ENCODE assay signal across 9 mouse cellular contexts in the genomic region with DNA sequence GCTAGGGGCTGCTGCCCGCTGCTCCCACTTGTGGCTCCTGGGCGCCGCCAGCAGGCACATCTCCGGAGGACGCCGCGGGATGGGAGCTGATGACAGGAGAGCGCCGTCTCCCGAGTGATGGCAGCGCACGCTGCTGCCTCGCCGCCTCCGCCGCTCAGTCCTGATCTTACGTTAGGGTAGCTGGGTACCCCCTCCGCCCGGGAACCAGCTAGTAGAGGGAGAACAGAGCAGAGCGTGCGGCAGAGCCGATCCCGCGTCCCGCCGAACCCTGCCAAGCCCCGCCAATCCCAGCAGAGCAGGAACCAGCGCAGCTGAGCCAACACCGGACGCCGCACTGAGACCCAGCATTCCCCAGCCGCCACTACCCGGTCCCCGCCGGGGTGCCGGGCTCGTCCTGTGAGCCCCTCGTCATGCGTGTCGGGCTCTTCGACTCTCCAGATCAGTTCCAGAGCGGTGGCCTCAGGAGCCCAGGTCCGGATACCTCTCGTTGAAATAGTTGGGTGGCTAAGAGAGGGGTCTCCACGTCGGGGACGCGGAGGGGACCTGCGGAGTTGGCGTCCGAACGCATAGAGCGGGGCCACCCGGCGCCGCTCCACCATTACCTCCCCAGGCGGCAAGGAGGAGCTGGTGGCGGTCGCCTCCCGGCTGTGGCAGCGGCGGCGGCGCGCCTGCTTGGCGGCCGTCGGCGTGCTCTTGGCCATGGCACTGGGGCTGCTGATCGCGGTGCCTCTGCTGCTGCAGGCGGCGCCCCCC. TPM values are rescaled to one million over a fixed set of nuclear protein-coding genes. Genes with fewer than 3 reads are reported as not detected.
A peak's percentile ranks its signal among the peaks of the same experiment; 100 is the strongest.
DNase-seq lines count a peak whose midpoint lies in the region; ATAC-seq and TF ChIP-seq lines count a peak whose summit lies in the region.
"Had no signal": no experiment of that assay in that cellular context is flagged by ENCODE, and none has a peak within 500 bp of the region (broad histone marks: within the 10 kb centered on the region; RNA-seq: fewer than 3 reads in every experiment).

A gene (plus strand): TSS at position 164 of the 753 bp plus-strand sequence.

- no peaks in the 10 kb centered on the region for H3K36me3 ChIP-seq in heart, embryonic 14.5 days (ENCODE audit: control insufficient read depth, insufficient read depth, low read length)
- no peaks in the 10 kb centered on the region for H3K36me3 ChIP-seq in forebrain, postnatal 0 days (ENCODE audit: insufficient read depth)
- no peaks in the 10 kb centered on the region for H3K36me3 ChIP-seq in neural tube, embryonic 15.5 days

- H3K4me2 ChIP-seq in heart, embryonic 14.5 days (ENCODE audit: low read length) = peak within 1 kb of the TSS; percentile 68
- peak within 1 kb of the TSS; percentile 63 for H3K4me2 ChIP-seq in forebrain, postnatal 0 days (ENCODE audit: low read depth)
- peak within 1 kb of the TSS; percentile 65 for H3K4me2 ChIP-seq in neural tube, embryonic 15.5 days

- H3K27me3 ChIP-seq in heart, embryonic 14.5 days (ENCODE audit: control insufficient read depth, insufficient read depth, low read length) = peaks cover 91% of the 10 kb centered on the region
- H3K27me3 ChIP-seq in forebrain, postnatal 0 days (ENCODE audit: insufficient read depth, low read length) = peaks cover 71% of the 10 kb centered on the region
- peaks cover 94% of the 10 kb centered on the region for H3K27me3 ChIP-seq in neural tube, embryonic 15.5 days (replicated peaks)

- under 1% methylated on average over 68 of the region's 73 CpGs for WGBS in heart, embryonic 14.5 days
- WGBS in forebrain, postnatal 0 days = 1% methylated on average over 71 of the region's 73 CpGs
- under 1% methylated on average over 69 of the region's 73 CpGs for WGBS in neural tube, embryonic 15.5 days

- peak; percentile 49 for TF ChIP-seq CTCF in forebrain, postnatal 0 days (IDR thresholded peaks at IDR 0.05; ENCODE audit: low read depth)

- H3K9me3 ChIP-seq in heart, embryonic 14.5 days (ENCODE audit: control insufficient read depth, low read length) = no peaks in the 10 kb centered on the region
- H3K9me3 ChIP-seq in forebrain, postnatal 0 days (ENCODE audit: low read length) = no peaks in the 10 kb centered on the region
- H3K9me3 ChIP-seq in neural tube, embryonic 15.5 days (replicated peaks) = no peaks in the 10 kb centered on the region

- no peak for DNase-seq in heart, postnatal 25 days (ENCODE audit: low spot score)
- peak; percentile 79 for DNase-seq in ZHBTc4 (ENCODE audit: low read depth, low spot score)
- peak; percentile 69 for DNase-seq in forebrain, postnatal 0 days
- peak; percentile 56 to 58 for DNase-seq in left cerebral cortex, postnatal 14 days (ENCODE audit: low spot score in 2 of 2)
- no peak for DNase-seq in MN1 (ENCODE audit: low spot score)
- no peak for DNase-seq in lung, postnatal 10 days

- peak; percentile 26; the same call in 1 of the 2 replicates for ATAC-seq in heart, embryonic 14.5 days (ENCODE audit: insufficient number of reproducible peaks, insufficient read depth, low FRiP score, low read depth)
- peak; percentile 84 for ATAC-seq in forebrain, postnatal 0 days
- ATAC-seq in neural tube, embryonic 15.5 days (ENCODE audit: low FRiP score) = peak; percentile 67

- H3K27ac ChIP-seq in heart, embryonic 14.5 days (replicated peaks in 1 of 2; ENCODE audit: control insufficient read depth in 1 of 2, insufficient read depth in 1 of 2, low read depth in 2 of 2, low read length in 2 of 2) = no peak within 1 kb of the TSS
- no peak within 1 kb of the TSS for H3K27ac ChIP-seq in forebrain, postnatal 0 days (ENCODE audit: low read depth, low read length)
- no peak within 1 kb of the TSS for H3K27ac ChIP-seq in neural tube, embryonic 15.5 days (replicated peaks)

- no peak within 1 kb of the TSS for H3K9ac ChIP-seq in heart, embryonic 14.5 days (ENCODE audit: low read length)
- H3K9ac ChIP-seq in forebrain, postnatal 0 days = peak within 1 kb of the TSS; percentile 41; the same call in 1 of the 2 replicates
- H3K9ac ChIP-seq in neural tube, embryonic 15.5 days (replicated peaks) = 0 out of 2 replicates have a peak within 1 kb of the TSS, but pooled peaks have one; percentile 17

- intact Hi-C loops in heart, postnatal 25 days (cut with DNase I) = no loop called here
- intact Hi-C loops in left cerebral cortex, postnatal 14 days (cut with DNase I) = no loop called here

- H3K4me3 ChIP-seq in heart, embryonic 14.5 days (ENCODE audit: control insufficient read depth in 1 of 2, insufficient read depth in 1 of 2, low read depth in 1 of 2, low read length in 2 of 2) = peak within 1 kb of the TSS; percentile 28 to 39
- H3K4me3 ChIP-seq in forebrain, postnatal 0 days (ENCODE audit: low read depth, low read length) = peak within 1 kb of the TSS; percentile 40
- H3K4me3 ChIP-seq in neural tube, embryonic 15.5 days (replicated peaks) = peak within 1 kb of the TSS; percentile 36

- H3K4me1 ChIP-seq in heart, embryonic 14.5 days (ENCODE audit: control insufficient read depth in 2 of 2, insufficient read depth in 2 of 2, low read length in 2 of 2) = peaks cover 0 to 9% of the 10 kb centered on the region in 2 experiments; a peak in 2 of 4 replicates
- peaks cover 7% of the 10 kb centered on the region; the same call in 1 of the 2 replicates for H3K4me1 ChIP-seq in forebrain, postnatal 0 days (ENCODE audit: insufficient read depth)
- peaks cover 29% of the 10 kb centered on the region for H3K4me1 ChIP-seq in neural tube, embryonic 15.5 days

RNA-seq across cellular contexts. Expression of the gene that starts here (rescaled TPM):
- not detected in 2 replicates for polyA plus RNA-seq in heart, embryonic 14.5 days (2014; fragmentation: Nextera tagmentation; extraction: Ambion mirVana)
- not detected for total RNA-seq in heart, postnatal 25 days (2021)
- total RNA-seq in forebrain, postnatal 0 days (2014; rRNA removed) = 3.0 and 3.5 TPM in 2 replicates
- 1.5 and 3.0 TPM in 2 replicates for polyA plus RNA-seq in forebrain, postnatal 0 days (2015; fragmentation: Nextera tagmentation; extraction: Ambion mirVana)
- total RNA-seq in left cerebral cortex, postnatal 14 days (2021) = 1 to 10 TPM; 1.8 to 6.9 TPM
- polyA plus RNA-seq in neural tube, embryonic 15.5 days (2015; fragmentation: Nextera tagmentation; extraction: Ambion mirVana) = 1.4 and 3.2 TPM in 2 replicates
- polyA plus RNA-seq: spleen, adult 2 months had no signal

Comparison
In these comparisons a context has a peak if more than half of its experiments do, and no peak if none do; other contexts are left out.
1. Peak in ATAC-seq, H3K4me3 ChIP-seq and H3K4me2 ChIP-seq in heart, embryonic 14.5 days; RNA of the gene not detected or under 1 TPM.
2. ATAC-seq: peak in every context shown above with its lines; median percentile 84 in forebrain, postnatal 0 days; 67 in neural tube, embryonic 15.5 days; 26 in heart, embryonic 14.5 days.
3. DNase-seq: peak in ZHBTc4 (single experiment), forebrain, postnatal 0 days (single experiment) and left cerebral cortex, postnatal 14 days (2 of 2); none in heart, postnatal 25 days (single experiment), MN1 (single experiment) and lung, postnatal 10 days (single experiment).
4. Peak in every context shown above with its lines, with median percentiles within 50 percentile points of each other: H3K4me2 ChIP-seq and H3K4me3 ChIP-seq.